Mouse (Mus musculus) erythroblast, embryonic 14.5 days (primary cell): ENCODE data around the gene Cdh9. TPM values are rescaled to one million over a fixed set of nuclear protein-coding genes. Genes with fewer than 3 reads are reported as not detected.

ENCODE experiments used
- H3K27me3 ChIP-seq: 2 replicates; pipeline ENCODE4 v1.6.1; 2012; ENCODE audit warnings: inconsistent platforms; ENCODE audit not compliant: control insufficient read depth
- H3K36me3 ChIP-seq: 2 replicates; pipeline ENCODE4 v1.6.1; 2012; ENCODE audit warnings: mild to moderate bottlenecking, inconsistent platforms; ENCODE audit not compliant: control insufficient read depth
- H3K4me1 ChIP-seq: 2 replicates; pipeline ENCODE4 v1.6.1; 2012; ENCODE audit warnings: inconsistent platforms; ENCODE audit not compliant: control insufficient read depth
- H3K4me3 ChIP-seq: replicated peaks from 2 replicates; pipeline ENCODE3; 2012; ENCODE audit warnings: moderate library complexity, mild to moderate bottlenecking, inconsistent platforms
- H3K9me3 ChIP-seq: 2 replicates; pipeline ENCODE4 v1.6.1; 2012; ENCODE audit warnings: low read length, inconsistent platforms, mixed read lengths; ENCODE audit not compliant: control insufficient read depth
- GATA1 ChIP-seq: IDR thresholded peaks from 2 replicates; pipeline ENCODE4 v1.6.1; 2012; ENCODE audit warnings: low read length, inconsistent platforms, mixed read lengths
- TAL1 ChIP-seq: IDR thresholded peaks from 3 replicates; pipeline ENCODE4 v1.6.1; 2012; ENCODE audit warnings: low read length, inconsistent platforms, mixed read lengths
- polyA plus RNA-seq: library from polyadenylated mRNA; stranded (reverse); fragments of >175 nt; gene quantifications from 2 replicates; pipeline ENCODE4 v1.2.3, GENCODE M21; 2012

Gene Cdh9
- polyA plus RNA-seq, result not detected in 2 replicates

GRCm38 (mm10) chr15:16728470-16729011, at the start of gene Cdh9:
Gene Cdh9, plus strand, starts transcription at chr15:16728756.
- no peak for TF ChIP-seq GATA1
- TF ChIP-seq TAL1, result no peak
- Histone ChIP-seq H3K4me1 (no peaks in the 10 kb centered on the region), H3K27me3 (no peaks in the 10 kb centered on the region), H3K9me3 (no peaks in the 10 kb centered on the region), H3K4me3 (no peak within 1 kb of the TSS), H3K36me3 (no peaks in the 10 kb centered on the region)

DNA sequence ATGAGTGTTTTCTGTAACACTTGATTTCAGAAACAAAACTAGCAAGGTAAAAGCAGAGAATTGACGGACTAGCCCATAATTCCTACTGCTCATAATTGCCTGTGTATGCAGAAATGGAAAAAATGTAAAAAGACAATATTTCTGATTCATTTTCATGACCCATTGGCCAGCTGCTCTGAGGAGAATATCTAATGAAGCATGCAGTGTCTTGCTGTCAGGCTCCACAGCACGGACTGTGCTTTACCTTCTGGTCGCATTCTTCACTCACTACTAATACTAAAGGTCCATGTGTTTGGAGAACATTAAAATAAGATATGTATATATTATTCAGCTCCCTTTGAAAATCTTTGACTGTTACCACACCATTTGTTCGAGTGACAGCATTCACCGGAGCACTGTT, 49.5 kb upstream of the Cdh9 start:
- Histone ChIP-seq H3K9me3 (no peaks in the 10 kb centered on the region), H3K36me3 (no peaks in the 10 kb centered on the region), H3K27me3 (no peaks in the 10 kb centered on the region), H3K4me1 (no peaks in the 10 kb centered on the region), H3K4me3 (no peak overlapping the region)
- no peak for TF ChIP-seq TAL1
- TF ChIP-seq GATA1, result no peak

GRCm38 (mm10) chr15:16699821-16700220, 28.7 kb upstream of the Cdh9 start:
- no peaks in the 10 kb centered on the region for H3K36me3 ChIP-seq
- no peak overlapping the region for H3K4me3 ChIP-seq
- no peaks in the 10 kb centered on the region for H3K4me1 ChIP-seq
- TF ChIP-seq TAL1, result no peak
- no peak for TF ChIP-seq GATA1
- H3K27me3 ChIP-seq, result no peaks in the 10 kb centered on the region
- peaks cover under 1% of the 10 kb centered on the region; the same call in 1 of the 2 replicates for H3K9me3 ChIP-seq

DNA sequence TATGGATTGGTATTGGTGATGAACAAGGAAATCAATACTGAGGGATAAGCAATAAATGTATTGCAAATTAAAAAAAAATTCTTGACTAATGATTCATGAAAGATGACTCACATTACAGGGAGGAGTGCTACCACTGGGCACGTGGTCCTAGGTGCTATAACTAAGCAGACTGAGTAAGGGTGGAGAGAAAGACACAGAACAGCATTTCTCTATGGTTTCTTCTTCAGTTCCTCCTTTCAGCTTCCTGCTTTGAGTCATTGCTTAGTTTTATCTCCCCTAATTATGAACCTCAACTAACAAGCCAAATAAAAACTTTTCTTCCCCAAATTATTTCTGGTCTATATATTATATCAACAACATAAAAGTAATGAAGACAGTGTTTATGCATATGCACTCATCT, 26.2 kb upstream of the Cdh9 start:
- Histone ChIP-seq H3K4me1 (no peaks in the 10 kb centered on the region), H3K9me3 (no peaks in the 10 kb centered on the region), H3K4me3 (no peak overlapping the region), H3K36me3 (no peaks in the 10 kb centered on the region), H3K27me3 (no peaks in the 10 kb centered on the region)
- no peak for TF ChIP-seq TAL1
- no peak for TF ChIP-seq GATA1

- Histone ChIP-seq H3K4me3 (no peak overlapping the region), H3K9me3 (no peaks in the 10 kb centered on the region), H3K4me1 (no peaks in the 10 kb centered on the region), H3K36me3 (no peaks in the 10 kb centered on the region), H3K27me3 (no peaks in the 10 kb centered on the region)
- TF ChIP-seq GATA1, result no peak
- TF ChIP-seq TAL1, result no peak
These were observed 10.5 kb downstream of the Cdh9 start for GRCm38 (mm10) chr15:16739088-16739487.

- H3K4me1 ChIP-seq, result no peaks in the 10 kb centered on the region
- no peaks in the 10 kb centered on the region for H3K9me3 ChIP-seq
- TF ChIP-seq TAL1 (no peak), GATA1 (no peak)
- H3K4me3 ChIP-seq, result no peak overlapping the region
- no peaks in the 10 kb centered on the region for H3K36me3 ChIP-seq
- H3K27me3 ChIP-seq, result no peaks in the 10 kb centered on the region
These were observed 18.1 kb downstream of the Cdh9 start for GRCm38 (mm10) chr15:16746672-16747071.

DNA sequence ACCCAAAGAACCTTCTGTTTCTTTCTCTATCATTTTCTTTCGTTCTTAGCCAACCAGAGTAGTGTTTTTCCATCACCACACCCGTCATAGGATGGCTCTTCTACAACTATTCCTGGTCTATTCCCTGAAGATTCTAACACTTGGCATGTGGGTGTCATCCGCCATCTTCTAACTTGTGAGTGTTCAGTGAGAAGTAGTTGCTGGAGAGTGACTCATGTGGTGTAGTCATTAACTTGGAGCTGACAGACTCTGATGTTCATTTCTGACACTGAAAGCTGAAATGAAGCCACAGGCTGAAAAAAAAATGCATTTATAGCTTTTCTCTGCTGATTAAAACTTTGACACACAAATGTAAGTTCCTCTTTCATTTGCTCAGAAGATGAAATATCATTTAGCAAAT, 34.7 kb downstream of the Cdh9 start:
- Histone ChIP-seq H3K27me3 (no peaks in the 10 kb centered on the region), H3K9me3 (no peaks in the 10 kb centered on the region), H3K36me3 (no peaks in the 10 kb centered on the region), H3K4me3 (no peak overlapping the region), H3K4me1 (no peaks in the 10 kb centered on the region)
- TF ChIP-seq TAL1, result no peak
- TF ChIP-seq GATA1, result no peak

DNA sequence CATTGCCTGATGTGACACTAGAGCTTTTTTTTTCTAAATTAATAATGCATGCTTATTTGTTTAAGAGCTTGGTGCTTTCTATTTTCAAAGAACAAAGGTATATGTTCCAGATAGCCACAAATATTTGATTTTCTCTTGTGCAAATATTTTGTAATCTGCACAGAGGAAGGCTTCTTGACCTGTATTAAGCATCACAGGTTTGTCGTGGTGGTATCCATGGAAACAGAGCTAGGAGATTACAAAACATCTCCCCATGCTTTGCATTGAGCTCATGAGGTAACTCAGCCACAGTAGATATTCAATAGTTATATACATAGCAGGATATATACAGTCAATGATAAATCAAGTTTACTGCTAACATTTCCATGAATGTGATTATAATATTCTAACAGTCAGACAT, 56.0 kb downstream of the Cdh9 start:
- no peaks in the 10 kb centered on the region for H3K27me3 ChIP-seq
- no peaks in the 10 kb centered on the region for H3K4me1 ChIP-seq
- H3K4me3 ChIP-seq, result no peak overlapping the region
- TF ChIP-seq GATA1, result no peak
- TF ChIP-seq TAL1, result no peak
- no peaks in the 10 kb centered on the region for H3K9me3 ChIP-seq
- no peaks in the 10 kb centered on the region for H3K36me3 ChIP-seq

DNA sequence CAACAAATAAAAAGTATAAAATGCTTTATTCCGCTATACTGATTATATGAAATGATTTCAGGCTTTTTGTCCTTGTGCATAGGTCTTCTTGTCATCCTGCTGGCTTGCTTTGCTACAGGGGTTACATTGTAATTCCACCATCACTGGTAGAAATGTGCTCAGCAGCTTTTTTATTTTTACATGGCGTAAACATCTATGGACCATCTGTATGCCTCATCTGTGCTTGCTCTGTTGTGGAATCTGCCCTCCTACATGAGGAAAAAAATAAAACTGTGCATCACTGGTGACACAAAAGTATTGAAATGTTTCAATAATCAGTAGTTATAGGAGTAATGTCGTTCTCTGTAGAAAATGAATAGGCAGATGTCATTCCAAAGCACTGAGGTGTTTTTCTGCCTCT, 64.3 kb downstream of the Cdh9 start:
- no peaks in the 10 kb centered on the region for H3K36me3 ChIP-seq
- no peaks in the 10 kb centered on the region for H3K27me3 ChIP-seq
- H3K4me1 ChIP-seq, result no peaks in the 10 kb centered on the region
- H3K4me3 ChIP-seq, result no peak overlapping the region
- no peaks in the 10 kb centered on the region for H3K9me3 ChIP-seq
- no peak for TF ChIP-seq TAL1
- TF ChIP-seq GATA1, result no peak

DNA sequence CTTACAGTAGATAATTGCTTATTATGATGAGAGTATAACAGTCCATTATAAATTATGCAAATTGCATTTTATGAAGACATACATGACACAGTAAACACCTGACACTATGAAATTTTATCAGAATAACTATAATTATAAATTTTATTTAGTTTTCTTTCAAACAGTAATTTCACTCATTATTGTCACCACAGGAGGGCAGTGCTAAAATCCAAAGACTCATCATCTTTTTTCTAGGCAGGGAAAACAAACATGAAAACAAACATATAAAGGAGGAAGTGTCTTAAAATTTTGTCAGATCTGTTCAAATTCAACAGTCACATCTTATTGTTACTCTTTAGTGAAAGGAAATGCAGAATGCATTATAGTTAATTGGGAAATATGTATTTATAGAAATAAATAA, 72.7 kb downstream of the Cdh9 start:
- no peaks in the 10 kb centered on the region for H3K4me1 ChIP-seq
- H3K36me3 ChIP-seq, result no peaks in the 10 kb centered on the region
- H3K27me3 ChIP-seq, result no peaks in the 10 kb centered on the region
- TF ChIP-seq GATA1 (no peak), TAL1 (no peak)
- no peak overlapping the region for H3K4me3 ChIP-seq
- H3K9me3 ChIP-seq, result no peaks in the 10 kb centered on the region
